ENCODE assay signal across 9 mouse cellular contexts in genomic region chr16:88657426-88657825, GRCm38 (mm10). TPM values are rescaled to one million over a fixed set of nuclear protein-coding genes. Genes with fewer than 3 reads are reported as not detected.
DNase-seq lines count a peak whose midpoint lies in the region; ATAC-seq and TF ChIP-seq lines count a peak whose summit lies in the region.
"Had no signal": no experiment of that assay in that cellular context is flagged by ENCODE, and none has a peak within 500 bp of the region (broad histone marks: within the 10 kb centered on the region; RNA-seq: fewer than 3 reads in every experiment).

No protein-coding gene starts in this region.

- H3K4me3 ChIP-seq in forebrain, embryonic 13.5 days: no peak overlapping the region
- no peak overlapping the region for H3K4me3 ChIP-seq in forebrain, embryonic 11.5 days (ENCODE audit: low read depth, low read length)
- H3K4me3 ChIP-seq in lung, postnatal 0 days (ENCODE audit: low read depth, low read length): no peak overlapping the region
- H3K4me3 ChIP-seq in intestine, postnatal 0 days (ENCODE audit: low read depth, low read length): no peak overlapping the region

- H3K27me3 ChIP-seq in forebrain, embryonic 13.5 days: no peaks in the 10 kb centered on the region
- H3K27me3 ChIP-seq in forebrain, embryonic 11.5 days (ENCODE audit: control insufficient read depth, insufficient read depth, low read length): no peaks in the 10 kb centered on the region
- no peaks in the 10 kb centered on the region for H3K27me3 ChIP-seq in lung, postnatal 0 days (replicated peaks; ENCODE audit: insufficient read depth, low read length)
- H3K27me3 ChIP-seq in Patski: no peaks in the 10 kb centered on the region
- H3K27me3 ChIP-seq in intestine, postnatal 0 days (replicated peaks; ENCODE audit: control insufficient read depth, insufficient read depth, low read length): no peaks in the 10 kb centered on the region

- 54% methylated on average over 1 of the region's 1 CpGs for WGBS in forebrain, embryonic 13.5 days
- WGBS in forebrain, embryonic 11.5 days: 65% methylated on average over 1 of the region's 1 CpGs
- 30% methylated on average over 1 of the region's 1 CpGs for WGBS in lung, postnatal 0 days
- 68% methylated on average over 1 of the region's 1 CpGs for WGBS in intestine, postnatal 0 days

- H3K4me1 ChIP-seq in forebrain, embryonic 13.5 days: no peaks in the 10 kb centered on the region
- H3K4me1 ChIP-seq in forebrain, embryonic 11.5 days (replicated peaks; ENCODE audit: control insufficient read depth, insufficient read depth, low read length): no peaks in the 10 kb centered on the region
- H3K4me1 ChIP-seq in lung, postnatal 0 days (ENCODE audit: insufficient read depth, low read depth, low read length): no peaks in the 10 kb centered on the region
- no peaks in the 10 kb centered on the region for H3K4me1 ChIP-seq in intestine, postnatal 0 days (replicated peaks; ENCODE audit: control insufficient read depth, insufficient read depth, low read length)

- TF ChIP-seq EP300 in lung, postnatal 0 days (IDR thresholded peaks at IDR 0.05): no peak

- in situ Hi-C loops in Patski (cut with MboI; ENCODE audit: low pct_unique_long_range_greater_than_20kb): no loop called here

- H3K27ac ChIP-seq in forebrain, embryonic 13.5 days: no peak overlapping the region
- no peak overlapping the region for H3K27ac ChIP-seq in forebrain, embryonic 11.5 days (ENCODE audit: low read depth, low read length)
- H3K27ac ChIP-seq in lung, postnatal 0 days (ENCODE audit: low read length): no peak overlapping the region
- no peak overlapping the region for H3K27ac ChIP-seq in intestine, postnatal 0 days (ENCODE audit: low read depth, low read length)

- H3K9me3 ChIP-seq in forebrain, embryonic 13.5 days (replicated peaks): no peaks in the 10 kb centered on the region
- no peaks in the 10 kb centered on the region for H3K9me3 ChIP-seq in forebrain, embryonic 11.5 days (ENCODE audit: control insufficient read depth, low read length)
- no peaks in the 10 kb centered on the region for H3K9me3 ChIP-seq in lung, postnatal 0 days (ENCODE audit: low read length)
- no peaks in the 10 kb centered on the region for H3K9me3 ChIP-seq in intestine, postnatal 0 days (ENCODE audit: control insufficient read depth)

- H3K36me3 ChIP-seq in forebrain, embryonic 13.5 days (ENCODE audit: poor library complexity, severe bottlenecking): no peaks in the 10 kb centered on the region
- no peaks in the 10 kb centered on the region for H3K36me3 ChIP-seq in forebrain, embryonic 11.5 days (ENCODE audit: control insufficient read depth, insufficient read depth, low read length)
- no peaks in the 10 kb centered on the region for H3K36me3 ChIP-seq in lung, postnatal 0 days (ENCODE audit: insufficient read depth, low read length)
- H3K36me3 ChIP-seq in intestine, postnatal 0 days (ENCODE audit: control insufficient read depth, insufficient read depth): no peaks in the 10 kb centered on the region
- H3K36me3 ChIP-seq: G1E had no signal

- no peak overlapping the region for H3K4me2 ChIP-seq in forebrain, embryonic 13.5 days
- H3K4me2 ChIP-seq in forebrain, embryonic 11.5 days (ENCODE audit: low read depth, low read length, severe bottlenecking): no peak overlapping the region
- H3K4me2 ChIP-seq in lung, postnatal 0 days (replicated peaks; ENCODE audit: low read depth, low read length): no peak overlapping the region
- no peak overlapping the region for H3K4me2 ChIP-seq in intestine, postnatal 0 days (replicated peaks; ENCODE audit: low read depth)

- POLR2A ChIA-PET in Patski (lab: Charles Lee): no interaction called here

- CTCF ChIA-PET in Patski (lab: Charles Lee): interaction anchor here (1.2 kb wide), 1 partner anchor 8 kb away, joined by 3 read pairs; no protein-coding TSS in a partner anchor

- peak; percentile 61 for TF ChIP-seq CTCF in lung, postnatal 0 days (IDR thresholded peaks at IDR 0.05)
- TF ChIP-seq CTCF in Patski (IDR thresholded peaks at IDR 0.05): peak; percentile 50
- peak; percentile 83 for TF ChIP-seq CTCF in intestine, postnatal 0 days (IDR thresholded peaks at IDR 0.05; ENCODE audit: low read depth)

- H3K9ac ChIP-seq in forebrain, embryonic 13.5 days: no peak overlapping the region
- no peak overlapping the region for H3K9ac ChIP-seq in forebrain, embryonic 11.5 days (ENCODE audit: low read length)
- H3K9ac ChIP-seq in lung, postnatal 0 days (replicated peaks; ENCODE audit: low read depth): no peak overlapping the region
- H3K9ac ChIP-seq in intestine, postnatal 0 days (ENCODE audit: low read depth, low read length): no peak overlapping the region

- DNase-seq in forebrain, embryonic 11.5 days (ENCODE audit: low spot score): no peak
- peak; percentile 11 for DNase-seq in lung, postnatal 0 days (ENCODE audit: low spot score)
- DNase-seq in lung, postnatal 4 days: no peak
- DNase-seq in Patski (ENCODE audit: low read depth, low spot score) (no peak), adipocyte (ENCODE audit: low spot score) (no peak)
- DNase-seq in frontal cortex, postnatal 14 days (ENCODE audit: low spot score in 2 of 2): no peak

- peak; percentile 43; the same call in 1 of the 2 replicates for ATAC-seq in forebrain, embryonic 13.5 days
- ATAC-seq in forebrain, embryonic 11.5 days (replicated peaks; ENCODE audit: low FRiP score): no peak
- no peak for ATAC-seq in lung, postnatal 0 days
- ATAC-seq in Patski: peak; percentile 69
- ATAC-seq in intestine, postnatal 0 days: peak; percentile 54; the same call in 1 of the 2 replicates

RNA-seq across cellular contexts. Expression of gene Krtap26-1, which starts 9.8 kb away (rescaled TPM):
- not detected in 2 replicates for polyA plus RNA-seq in forebrain, embryonic 13.5 days (2015; fragmentation: Nextera tagmentation; extraction: Ambion mirVana)
- polyA plus RNA-seq in forebrain, embryonic 11.5 days (2014; fragmentation: Nextera tagmentation; extraction: Ambion mirVana): not detected in 2 replicates
- not detected in 2 replicates for polyA plus RNA-seq in lung, postnatal 0 days (2015; fragmentation: Nextera tagmentation; extraction: Ambion mirVana)
- polyA plus RNA-seq in Patski (2021): not detected
- 0.37 and 2.0 TPM in 2 replicates for polyA plus RNA-seq in intestine, postnatal 0 days (2015; fragmentation: Nextera tagmentation; extraction: Ambion mirVana)
- polyA plus RNA-seq: G1E had no signal

RNA-seq across cellular contexts. Expression of gene Krtap27-1, which starts 14.0 kb away (rescaled TPM):
- not detected in 2 replicates for polyA plus RNA-seq in forebrain, embryonic 13.5 days (2015; fragmentation: Nextera tagmentation; extraction: Ambion mirVana)
- polyA plus RNA-seq in forebrain, embryonic 11.5 days (2014; fragmentation: Nextera tagmentation; extraction: Ambion mirVana): not detected in 2 replicates
- polyA plus RNA-seq in lung, postnatal 0 days (2015; fragmentation: Nextera tagmentation; extraction: Ambion mirVana): not detected in 2 replicates
- not detected for polyA plus RNA-seq in Patski (2021)
- polyA plus RNA-seq in intestine, postnatal 0 days (2015; fragmentation: Nextera tagmentation; extraction: Ambion mirVana): not detected in 2 replicates
- polyA plus RNA-seq: G1E had no signal

RNA-seq across cellular contexts. Expression of gene 2310079G19Rik, which starts 30.0 kb away (rescaled TPM):
- polyA plus RNA-seq in forebrain, embryonic 13.5 days (2015; fragmentation: Nextera tagmentation; extraction: Ambion mirVana): not detected in 2 replicates
- not detected in 2 replicates for polyA plus RNA-seq in forebrain, embryonic 11.5 days (2014; fragmentation: Nextera tagmentation; extraction: Ambion mirVana)
- polyA plus RNA-seq in lung, postnatal 0 days (2015; fragmentation: Nextera tagmentation; extraction: Ambion mirVana): not detected in 2 replicates
- not detected for polyA plus RNA-seq in Patski (2021)
- not detected in 2 replicates for polyA plus RNA-seq in intestine, postnatal 0 days (2015; fragmentation: Nextera tagmentation; extraction: Ambion mirVana)
- polyA plus RNA-seq: G1E had no signal

RNA-seq across cellular contexts. Expression of gene Krtap24-1, which starts 45.3 kb away (rescaled TPM):
- polyA plus RNA-seq in forebrain, embryonic 13.5 days (2015; fragmentation: Nextera tagmentation; extraction: Ambion mirVana): not detected in 2 replicates
- polyA plus RNA-seq in forebrain, embryonic 11.5 days (2014; fragmentation: Nextera tagmentation; extraction: Ambion mirVana): not detected in 2 replicates
- not detected in 2 replicates for polyA plus RNA-seq in lung, postnatal 0 days (2015; fragmentation: Nextera tagmentation; extraction: Ambion mirVana)
- polyA plus RNA-seq in Patski (2021): not detected
- polyA plus RNA-seq in intestine, postnatal 0 days (2015; fragmentation: Nextera tagmentation; extraction: Ambion mirVana): not detected in 2 replicates
- polyA plus RNA-seq: G1E had no signal

RNA-seq across cellular contexts. Expression of gene 2310061N02Rik, which starts 50.3 kb away (rescaled TPM):
- polyA plus RNA-seq in forebrain, embryonic 13.5 days (2015; fragmentation: Nextera tagmentation; extraction: Ambion mirVana): not detected in 2 replicates
- not detected in 2 replicates for polyA plus RNA-seq in forebrain, embryonic 11.5 days (2014; fragmentation: Nextera tagmentation; extraction: Ambion mirVana)
- not detected in 2 replicates for polyA plus RNA-seq in lung, postnatal 0 days (2015; fragmentation: Nextera tagmentation; extraction: Ambion mirVana)
- not detected for polyA plus RNA-seq in Patski (2021)
- not detected in 2 replicates for polyA plus RNA-seq in intestine, postnatal 0 days (2015; fragmentation: Nextera tagmentation; extraction: Ambion mirVana)
- polyA plus RNA-seq: G1E had no signal

Comparison
In these comparisons a context has a peak if more than half of its experiments do, and no peak if none do; other contexts are left out.
1. ATAC-seq: peak in forebrain, embryonic 13.5 days (single experiment), Patski (single experiment) and intestine, postnatal 0 days (single experiment); none in forebrain, embryonic 11.5 days (single experiment) and lung, postnatal 0 days (single experiment).
2. Peak in every context shown above with its lines, with median percentiles within 50 percentile points of each other: CTCF ChIP-seq.